25 mouse cellular contexts compared by ENCODE assay signal in the genomic region with DNA sequence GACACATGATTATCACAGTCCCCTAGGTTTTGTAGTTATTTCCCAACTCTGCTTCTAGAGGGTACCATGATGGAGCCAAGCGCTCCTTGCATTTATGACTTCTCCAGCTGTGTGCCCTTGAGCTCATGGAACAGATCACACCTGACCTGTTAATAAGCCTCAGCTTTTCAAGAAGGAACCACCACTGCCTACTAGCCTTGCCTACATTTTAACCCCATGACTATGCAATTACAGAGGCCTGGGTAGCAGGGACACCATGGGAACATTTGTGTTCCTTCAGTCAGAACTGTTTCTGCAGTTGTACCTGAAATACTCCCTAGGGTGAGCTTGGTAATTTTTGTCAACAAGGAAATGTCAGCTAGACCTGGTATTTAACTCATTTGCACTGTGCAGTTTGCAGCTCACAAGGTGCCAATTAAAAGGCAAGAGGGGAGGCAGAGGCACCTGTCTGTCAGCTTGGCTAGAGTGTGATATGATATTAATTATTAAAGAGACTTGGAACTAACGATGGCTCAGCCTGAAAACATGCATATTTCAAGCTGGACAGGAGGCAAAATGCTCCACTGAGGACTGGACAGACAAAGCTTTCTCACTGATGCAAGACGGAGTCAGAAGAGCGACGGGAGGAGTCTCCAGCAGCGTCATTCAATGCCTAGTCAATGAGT.
A peak's percentile ranks its signal among the peaks of the same experiment; 100 is the strongest.
DNase-seq lines count a peak whose midpoint lies in the region; ATAC-seq and TF ChIP-seq lines count a peak whose summit lies in the region.
"Had no signal": no experiment of that assay in that cellular context is flagged by ENCODE, and none has a peak within 500 bp of the region (broad histone marks: within the 10 kb centered on the region; RNA-seq: fewer than 3 reads in every experiment).

No protein-coding gene starts in this region.

- in situ Hi-C loops in Patski (cut with MboI; ENCODE audit: low pct_unique_long_range_greater_than_20kb): loop anchor here (25.0 kb wide), 2 partner anchors 189 to 1314 kb away; partner anchors contain the start of gene Casp12

- H3K4me1 ChIP-seq in midbrain, embryonic 13.5 days (replicated peaks): no peaks in the 10 kb centered on the region
- H3K4me1 ChIP-seq in midbrain, embryonic 11.5 days (ENCODE audit: control insufficient read depth, insufficient read depth, low read length): no peaks in the 10 kb centered on the region
- H3K4me1 ChIP-seq in neural tube, embryonic 15.5 days: no peaks in the 10 kb centered on the region
- H3K4me1 ChIP-seq: embryonic facial prominence, embryonic 10.5 days; embryonic facial prominence, embryonic 13.5 days; forebrain, embryonic 13.5 days; heart, embryonic 10.5 days; hindbrain, embryonic 12.5 days had no signal

- no peaks in the 10 kb centered on the region for H3K36me3 ChIP-seq in midbrain, embryonic 13.5 days
- no peaks in the 10 kb centered on the region for H3K36me3 ChIP-seq in midbrain, embryonic 11.5 days (ENCODE audit: control insufficient read depth, insufficient read depth, low read length)
- no peaks in the 10 kb centered on the region for H3K36me3 ChIP-seq in neural tube, embryonic 15.5 days
- H3K36me3 ChIP-seq: embryonic facial prominence, embryonic 10.5 days; embryonic facial prominence, embryonic 13.5 days; heart, embryonic 10.5 days; hindbrain, embryonic 12.5 days had no signal

- H3K4me2 ChIP-seq in midbrain, embryonic 13.5 days (replicated peaks): no peak overlapping the region
- no peak overlapping the region for H3K4me2 ChIP-seq in midbrain, embryonic 11.5 days
- H3K4me2 ChIP-seq in neural tube, embryonic 15.5 days: no peak overlapping the region
- H3K4me2 ChIP-seq: embryonic facial prominence, embryonic 13.5 days; forebrain, embryonic 13.5 days; hindbrain, embryonic 12.5 days had no signal

- DNase-seq in midbrain, embryonic 11.5 days (ENCODE audit: low spot score, missing footprints): no peak
- DNase-seq in Patski (ENCODE audit: low read depth, low spot score): no peak
- peak; percentile 13 for DNase-seq in brain, embryonic 14.5 days (ENCODE audit: low read depth)
- DNase-seq in cerebellum, postnatal 10 days: no peak
- DNase-seq: adrenal gland, adult 8-10 months; adrenal gland, postnatal 25 days; cerebellum, adult 18-20 months; cerebellum, adult 9-10 months; cerebellum, postnatal 25 days; gastrocnemius, postnatal 10 days; gastrocnemius, postnatal 36 days; heart, adult 2 months had no signal

- ATAC-seq in midbrain, embryonic 13.5 days: peak; percentile 65
- no peak for ATAC-seq in midbrain, embryonic 11.5 days (ENCODE audit: low FRiP score)
- ATAC-seq in Patski: peak; percentile 56
- 0 out of 2 replicates have a peak, but pooled peaks have one; percentile 17 for ATAC-seq in neural tube, embryonic 15.5 days (ENCODE audit: low FRiP score)
- ATAC-seq: activated CD4-positive, CD25-positive, alpha-beta regulatory T cell, adult 4 months; CD4-positive, CD25-positive, alpha-beta regulatory T cell, adult 4 months; forebrain, embryonic 13.5 days; forebrain, embryonic 16.5 days; hindbrain, postnatal 0 days; inflammation-experienced regulatory T-cells, adult 6 months had no signal

- TF ChIP-seq POLR2A in brain, embryonic 14.5 days (IDR thresholded peaks at IDR 0.05; ENCODE audit: borderline replicate concordance, extremely low read depth, insufficient read depth, insufficient read length, poor library complexity, severe bottlenecking): no peak

- no peak for TF ChIP-seq CTCF in Patski (IDR thresholded peaks at IDR 0.05)
- TF ChIP-seq CTCF in brain, embryonic 14.5 days (IDR thresholded peaks at IDR 0.05; ENCODE audit: borderline replicate concordance, extremely low read depth, insufficient read depth, insufficient read length): no peak

- WGBS in midbrain, embryonic 13.5 days: 76% methylated on average over 6 of the region's 6 CpGs
- WGBS in midbrain, embryonic 11.5 days: 92% methylated on average over 6 of the region's 6 CpGs
- 64% methylated on average over 6 of the region's 6 CpGs for WGBS in neural tube, embryonic 15.5 days

- no peaks in the 10 kb centered on the region for H3K9me3 ChIP-seq in midbrain, embryonic 13.5 days
- no peaks in the 10 kb centered on the region for H3K9me3 ChIP-seq in midbrain, embryonic 11.5 days (ENCODE audit: control insufficient read depth, low read length)
- H3K9me3 ChIP-seq in neural tube, embryonic 15.5 days (replicated peaks): no peaks in the 10 kb centered on the region
- H3K9me3 ChIP-seq: embryonic facial prominence, embryonic 10.5 days; embryonic facial prominence, embryonic 13.5 days; forebrain, embryonic 13.5 days; heart, embryonic 10.5 days; hindbrain, embryonic 12.5 days had no signal

- H3K27ac ChIP-seq in midbrain, embryonic 13.5 days: no peak overlapping the region
- H3K27ac ChIP-seq in midbrain, embryonic 11.5 days (ENCODE audit: low read depth, low read length): no peak overlapping the region
- H3K27ac ChIP-seq in neural tube, embryonic 15.5 days (replicated peaks): no peak overlapping the region
- H3K27ac ChIP-seq: embryonic facial prominence, embryonic 10.5 days; embryonic facial prominence, embryonic 13.5 days; forebrain, embryonic 13.5 days; heart, adult 2 months; heart, embryonic 10.5 days; hindbrain, embryonic 12.5 days; hindbrain, postnatal 0 days had no signal

- H3K27me3 ChIP-seq in midbrain, embryonic 13.5 days: no peaks in the 10 kb centered on the region
- no peaks in the 10 kb centered on the region for H3K27me3 ChIP-seq in midbrain, embryonic 11.5 days (ENCODE audit: control insufficient read depth, insufficient read depth, low read length)
- no peaks in the 10 kb centered on the region for H3K27me3 ChIP-seq in Patski
- H3K27me3 ChIP-seq in neural tube, embryonic 15.5 days (replicated peaks): no peaks in the 10 kb centered on the region
- H3K27me3 ChIP-seq: embryonic facial prominence, embryonic 13.5 days; forebrain, embryonic 13.5 days; hindbrain, embryonic 12.5 days had no signal

- CTCF ChIA-PET in Patski (lab: Charles Lee): interaction anchor here (0.8 to 1.4 kb wide), 7 partner anchors 12 to 193 kb away, joined by 3 to 5 read pairs (median 3); no protein-coding TSS in a partner anchor

- no peak overlapping the region for H3K4me3 ChIP-seq in midbrain, embryonic 13.5 days (replicated peaks)
- no peak overlapping the region for H3K4me3 ChIP-seq in midbrain, embryonic 11.5 days (ENCODE audit: low read depth, low read length)
- H3K4me3 ChIP-seq in neural tube, embryonic 15.5 days (replicated peaks): no peak overlapping the region
- H3K4me3 ChIP-seq: embryonic facial prominence, embryonic 10.5 days; embryonic facial prominence, embryonic 13.5 days; erythroblast, embryonic 14.5 days; forebrain, embryonic 13.5 days; heart, adult 2 months; heart, embryonic 10.5 days; hindbrain, embryonic 12.5 days had no signal

- POLR2A ChIA-PET in Patski (lab: Charles Lee): no interaction called here

- H3K9ac ChIP-seq in midbrain, embryonic 13.5 days (replicated peaks): no peak overlapping the region
- no peak overlapping the region for H3K9ac ChIP-seq in midbrain, embryonic 11.5 days (ENCODE audit: low read length)
- H3K9ac ChIP-seq in neural tube, embryonic 15.5 days (replicated peaks): no peak overlapping the region
- H3K9ac ChIP-seq: embryonic facial prominence, embryonic 13.5 days; forebrain, embryonic 13.5 days; hindbrain, embryonic 12.5 days had no signal
